Mouse (Mus musculus) c-Kit-negative CD71-positive TER-119-positive erythroid progenitor cells, embryonic 14.5 days (primary cell): Measurements from ENCODE around the gene Tmem189.
"Not testable (repeated sequence)": the region's sequence is repeated elsewhere in the genome, so short reads cannot be mapped to it uniquely, and the experiment has no call there.

Experiments used
- DNase-seq: peaks from one replicate; pipeline ENCODE4 v3.0.0-alpha.2; 2013; ENCODE audit warnings: low read depth, low spot score

Gene Tmem189

DNA sequence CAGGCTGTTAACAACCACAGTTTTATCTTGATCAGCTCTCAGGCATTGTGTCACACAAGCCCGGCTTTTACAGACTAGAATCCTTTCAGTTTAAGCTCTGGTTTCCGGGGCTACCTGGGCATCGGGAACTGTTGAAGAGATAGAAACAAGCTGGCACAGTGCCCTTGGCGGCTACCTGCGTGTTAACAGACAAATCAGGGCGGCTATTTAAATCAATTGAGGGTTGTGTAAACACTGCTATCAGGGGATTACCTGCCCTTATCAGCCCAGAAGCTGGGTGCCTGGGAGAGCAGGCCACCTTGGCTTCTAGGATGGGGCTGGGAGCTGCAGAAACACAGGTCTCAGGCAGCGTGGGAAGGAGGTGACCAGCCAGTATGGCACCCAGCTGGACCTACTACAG lies 36.9 kb downstream of the Tmem189 start:
- DNase-seq: no peak

DNA sequence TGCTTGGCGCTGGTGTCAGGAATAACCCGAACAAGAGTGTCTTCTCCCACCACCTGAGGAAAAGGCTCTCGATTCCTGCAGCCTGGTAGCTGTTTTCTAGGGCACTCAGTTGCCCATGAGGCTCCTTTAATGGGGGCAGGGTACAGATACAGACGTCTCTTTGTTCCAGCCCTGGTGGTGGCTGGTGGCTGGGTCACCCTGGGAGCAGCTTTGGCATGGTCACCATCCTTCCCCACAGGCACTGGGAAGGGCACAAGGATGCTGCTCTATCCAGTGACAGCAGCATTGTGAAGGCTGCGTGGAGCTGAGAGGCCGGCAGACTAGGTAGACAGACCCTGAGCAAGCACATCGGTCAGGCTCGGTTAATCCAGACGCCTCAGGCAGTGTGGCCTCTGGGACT lies 38.0 kb downstream of the Tmem189 start:
- no peak for DNase-seq

DNA sequence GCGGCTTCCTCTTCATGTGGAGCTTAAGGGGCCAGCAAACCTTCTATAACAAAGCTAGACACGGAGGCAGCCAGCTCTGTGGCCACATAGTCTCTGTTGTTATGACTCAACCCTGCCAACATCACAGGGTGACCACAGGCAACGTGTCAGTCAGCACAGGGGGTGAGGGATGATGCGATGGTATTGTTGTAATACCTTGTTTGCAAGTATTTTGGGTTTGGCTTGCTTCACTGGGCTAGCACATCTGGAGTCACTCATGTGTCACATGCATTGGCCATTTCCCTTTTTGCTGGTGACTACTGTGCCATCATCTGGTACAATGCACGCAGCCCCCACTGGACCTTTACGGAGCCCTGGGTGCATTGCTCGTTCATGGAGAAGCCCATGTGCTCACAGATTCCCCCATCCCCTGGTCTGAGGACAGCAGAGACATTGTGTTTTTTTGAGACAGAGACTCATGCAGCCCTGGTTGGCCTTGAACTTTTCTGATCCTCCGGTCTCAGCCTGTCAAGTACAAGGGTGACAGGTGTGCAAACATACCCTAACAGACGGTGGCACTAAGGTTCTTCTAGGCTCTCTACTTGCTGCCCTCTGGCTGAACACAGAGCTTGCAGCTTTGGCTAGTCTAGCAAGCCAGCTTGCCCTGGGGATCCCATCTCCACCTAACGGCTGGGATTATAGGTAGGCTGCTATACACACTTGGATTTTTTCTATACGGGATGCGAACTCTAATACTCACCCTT lies 40.2 kb downstream of the Tmem189 start:
- no peak for DNase-seq

DNA sequence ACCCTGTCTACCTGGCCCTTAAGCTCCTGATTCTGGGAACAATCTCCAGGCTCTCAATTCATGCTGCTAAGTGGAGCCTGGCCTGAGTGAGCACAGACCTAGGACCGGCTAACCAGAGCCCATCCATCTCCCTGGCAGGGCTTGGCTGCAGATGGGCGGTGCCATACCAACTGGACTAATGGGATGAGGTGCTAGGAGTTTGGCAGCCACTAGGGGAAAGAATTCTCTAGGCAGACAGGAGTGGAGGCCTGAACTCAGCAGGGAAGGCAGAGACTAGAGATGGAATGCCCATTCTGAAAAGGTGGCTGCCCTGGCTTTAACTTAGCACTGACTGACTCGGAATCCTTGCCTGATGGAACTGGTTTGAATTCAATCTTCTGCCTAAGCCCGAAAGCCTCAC lies 43.2 kb downstream of the Tmem189 start:
- no peak for DNase-seq

DNA sequence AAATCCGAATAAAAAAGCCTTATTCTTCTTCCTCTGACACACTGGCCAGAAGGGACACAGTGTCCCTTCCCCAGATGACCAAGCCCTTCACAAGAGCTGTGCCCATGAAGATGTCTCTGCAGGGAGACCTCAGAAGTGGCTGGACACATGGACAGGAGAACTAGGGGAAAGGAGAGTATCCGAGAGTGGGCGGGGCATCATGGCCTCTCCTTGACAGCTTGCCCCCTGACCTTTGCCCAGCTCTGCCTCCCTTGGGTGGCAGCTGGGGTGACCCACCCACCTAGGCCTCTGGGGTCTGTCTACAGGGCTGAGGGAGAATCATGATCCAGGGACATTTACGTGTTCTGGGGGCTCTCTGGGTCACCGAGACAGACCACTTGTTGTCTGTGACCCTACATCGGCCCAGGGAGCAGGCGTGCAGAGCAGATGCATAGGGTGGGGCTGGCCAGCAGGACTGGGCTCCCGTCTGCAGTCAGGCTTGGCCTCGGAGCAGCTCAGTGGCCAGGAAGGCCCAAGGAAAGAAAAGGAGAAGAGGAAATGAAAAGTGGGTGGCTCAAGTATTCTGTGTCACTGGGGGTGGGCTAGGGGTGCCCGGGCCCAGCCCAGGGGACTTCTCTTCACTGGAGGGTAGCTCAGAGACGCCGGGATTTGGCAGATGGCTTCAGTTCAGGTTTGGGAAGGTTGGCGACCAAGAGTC lies 46.1 kb downstream of the Tmem189 start:
- not testable (repeated sequence) for DNase-seq

DNA sequence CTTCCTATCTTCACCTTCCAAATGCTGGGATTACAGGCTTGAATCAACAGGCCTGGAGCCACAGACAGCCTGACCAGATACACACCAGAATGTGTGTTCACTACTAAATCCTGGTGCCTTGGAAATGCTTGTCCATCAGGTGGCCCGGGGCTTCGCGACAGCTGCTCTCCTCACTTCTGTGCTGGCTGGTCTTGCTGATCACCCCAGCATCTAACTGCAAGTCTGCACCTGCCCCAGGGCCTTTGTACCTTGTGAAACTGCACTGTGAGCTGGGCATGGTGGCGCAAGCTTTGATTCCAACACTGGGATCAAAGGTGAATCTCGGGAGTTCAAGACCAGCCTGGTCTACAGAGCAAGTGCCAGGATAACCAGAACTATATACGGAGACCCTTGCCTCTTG lies 47.5 kb downstream of the Tmem189 start:
- no peak for DNase-seq

DNA sequence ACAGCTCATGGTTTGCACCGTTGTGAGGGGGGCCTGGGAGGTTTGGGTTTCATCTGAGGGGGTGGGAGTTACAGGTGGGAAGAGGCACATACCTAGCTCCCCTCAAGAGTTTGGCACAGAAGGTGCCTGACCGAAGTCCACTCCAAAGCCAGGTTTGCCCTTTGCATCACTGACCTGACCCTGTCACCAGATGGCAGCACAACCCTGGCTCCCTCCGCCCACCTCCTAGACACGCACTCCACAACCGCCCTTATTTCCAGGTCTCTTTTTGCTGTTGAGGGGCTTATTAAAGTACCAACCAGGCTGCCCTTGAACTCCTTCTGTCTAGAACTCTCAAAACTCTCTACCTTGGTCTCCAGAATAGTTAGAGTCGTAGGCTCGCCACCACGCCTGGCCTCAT lies 48.3 kb downstream of the Tmem189 start:
- no peak for DNase-seq

DNA sequence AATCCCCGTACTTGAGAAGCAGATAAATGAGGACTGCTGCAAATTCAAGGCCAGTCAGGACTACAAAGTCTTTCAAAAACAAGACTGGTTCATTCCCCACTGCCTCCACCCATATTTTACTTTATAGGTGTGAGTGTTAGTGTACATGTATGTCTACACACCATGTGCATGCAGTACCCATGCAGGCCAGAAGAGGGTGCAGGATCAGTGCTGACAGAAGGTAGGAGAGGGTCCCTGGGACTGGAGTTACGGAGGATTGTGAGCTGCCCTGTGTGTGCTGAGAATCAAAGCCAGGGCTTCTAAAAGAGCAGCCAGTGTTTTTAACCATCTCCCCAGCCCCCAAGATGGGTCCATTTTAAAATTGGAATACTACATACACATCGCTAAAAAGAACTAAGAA lies 49.3 kb downstream of the Tmem189 start:
- no peak for DNase-seq

DNA sequence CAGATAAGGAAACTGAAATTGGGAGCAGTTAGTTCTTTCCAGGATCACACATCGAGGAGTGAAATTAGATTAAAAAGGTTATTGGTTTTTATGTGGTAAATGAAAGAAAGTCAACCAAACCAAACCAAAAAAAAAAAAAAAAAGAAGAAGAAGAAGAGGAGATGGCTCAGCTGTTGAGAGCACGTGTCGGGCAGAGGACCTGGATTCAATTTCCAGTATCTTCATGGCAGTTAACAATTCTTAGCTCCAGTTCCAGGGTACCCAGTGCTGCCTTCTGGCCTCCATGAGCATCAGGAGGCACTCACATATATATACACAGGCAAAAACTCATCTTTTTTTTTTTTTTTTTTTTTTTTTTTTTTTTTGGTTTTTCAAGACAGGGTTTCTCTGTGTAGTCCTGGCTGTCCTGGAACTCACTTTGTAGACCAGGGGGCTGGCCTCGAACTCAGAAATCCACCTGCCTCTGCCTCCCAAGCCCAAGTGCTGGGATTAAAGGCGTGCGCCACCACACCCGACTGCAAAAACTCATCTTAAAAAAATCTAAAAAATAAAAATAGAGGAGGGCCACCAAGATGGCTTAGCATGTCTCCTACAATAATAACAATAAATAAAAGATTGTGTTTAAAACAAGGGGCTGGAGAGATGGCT lies 54.6 kb downstream of the Tmem189 start:
- no peak for DNase-seq

DNA sequence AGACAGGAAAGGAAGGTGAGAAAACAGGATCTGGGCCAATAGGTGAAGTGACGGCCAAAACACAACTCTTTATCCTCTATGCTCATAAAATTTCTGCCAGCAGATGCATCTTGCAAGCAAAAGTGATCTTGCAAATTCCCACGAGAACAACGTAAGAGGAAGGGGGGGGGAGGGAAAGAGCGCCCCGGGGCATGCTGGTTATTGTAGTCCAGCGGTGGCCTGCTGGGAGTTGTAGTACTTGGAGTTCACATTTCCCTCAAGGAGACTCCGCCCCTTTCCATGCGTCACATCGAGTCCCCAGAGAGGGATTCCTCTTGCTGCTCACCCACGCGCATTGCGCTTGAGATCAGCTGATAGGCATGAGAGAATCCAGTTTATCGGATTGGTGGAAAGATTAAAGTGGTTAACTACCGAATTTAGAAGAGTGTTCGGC lies 55.3 kb downstream of the Tmem189 start:
- peak; percentile 99 for DNase-seq

DNA sequence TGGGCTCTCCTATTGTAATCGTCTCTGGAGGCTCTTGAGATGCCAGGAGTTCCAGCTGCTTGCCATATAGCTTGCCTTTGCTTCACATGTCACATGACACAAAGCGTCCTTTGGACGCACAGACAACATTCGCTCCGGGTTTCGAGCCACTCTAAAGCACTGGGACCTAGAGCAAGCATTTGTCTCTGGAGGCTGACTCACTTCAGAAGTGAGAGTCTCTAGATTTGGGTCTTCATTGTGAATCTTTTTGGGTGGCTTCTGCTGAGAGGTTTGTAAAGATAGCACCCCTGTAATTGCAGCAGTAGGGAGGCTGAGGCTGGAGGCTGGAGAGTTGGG lies 56.1 kb downstream of the Tmem189 start:
- DNase-seq: no peak

DNA sequence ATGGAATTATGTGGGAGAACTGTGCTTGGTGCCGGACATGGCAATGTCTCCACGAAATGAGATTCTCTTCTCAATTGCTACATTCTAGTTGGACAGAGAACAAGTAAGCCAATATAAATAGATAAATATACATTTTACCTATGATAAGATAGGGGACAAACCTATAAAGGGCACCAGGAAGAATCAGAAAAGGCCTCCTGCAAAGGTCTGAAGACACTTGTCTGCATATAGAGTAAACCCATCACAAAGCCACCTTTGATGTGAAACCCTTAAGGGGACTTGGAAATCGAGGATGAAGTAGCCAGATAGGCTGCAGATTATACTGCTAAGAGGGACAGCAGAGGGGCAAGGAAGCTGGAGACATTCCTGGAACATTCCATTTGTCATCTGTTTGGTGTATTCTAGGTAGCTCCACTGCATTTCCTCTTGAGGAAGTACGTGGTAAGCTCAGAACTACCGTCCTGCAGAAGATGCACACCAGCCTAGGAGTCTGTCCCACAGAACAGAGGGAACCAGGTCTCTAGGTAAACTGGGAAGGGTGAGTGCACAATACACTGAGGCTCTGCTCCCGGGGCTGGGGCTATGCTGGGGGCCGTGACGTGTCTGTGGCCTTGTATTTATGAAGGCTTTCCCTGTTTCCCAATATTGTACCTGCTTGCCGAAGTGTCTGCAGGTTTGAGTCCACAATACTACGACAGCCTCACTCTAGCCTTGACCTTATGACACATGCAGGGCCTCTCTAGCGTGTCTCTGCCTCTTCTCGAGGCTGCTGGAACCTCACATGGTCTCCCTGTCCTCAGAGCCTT lies 56.7 kb downstream of the Tmem189 start:
- no peak for DNase-seq

DNA sequence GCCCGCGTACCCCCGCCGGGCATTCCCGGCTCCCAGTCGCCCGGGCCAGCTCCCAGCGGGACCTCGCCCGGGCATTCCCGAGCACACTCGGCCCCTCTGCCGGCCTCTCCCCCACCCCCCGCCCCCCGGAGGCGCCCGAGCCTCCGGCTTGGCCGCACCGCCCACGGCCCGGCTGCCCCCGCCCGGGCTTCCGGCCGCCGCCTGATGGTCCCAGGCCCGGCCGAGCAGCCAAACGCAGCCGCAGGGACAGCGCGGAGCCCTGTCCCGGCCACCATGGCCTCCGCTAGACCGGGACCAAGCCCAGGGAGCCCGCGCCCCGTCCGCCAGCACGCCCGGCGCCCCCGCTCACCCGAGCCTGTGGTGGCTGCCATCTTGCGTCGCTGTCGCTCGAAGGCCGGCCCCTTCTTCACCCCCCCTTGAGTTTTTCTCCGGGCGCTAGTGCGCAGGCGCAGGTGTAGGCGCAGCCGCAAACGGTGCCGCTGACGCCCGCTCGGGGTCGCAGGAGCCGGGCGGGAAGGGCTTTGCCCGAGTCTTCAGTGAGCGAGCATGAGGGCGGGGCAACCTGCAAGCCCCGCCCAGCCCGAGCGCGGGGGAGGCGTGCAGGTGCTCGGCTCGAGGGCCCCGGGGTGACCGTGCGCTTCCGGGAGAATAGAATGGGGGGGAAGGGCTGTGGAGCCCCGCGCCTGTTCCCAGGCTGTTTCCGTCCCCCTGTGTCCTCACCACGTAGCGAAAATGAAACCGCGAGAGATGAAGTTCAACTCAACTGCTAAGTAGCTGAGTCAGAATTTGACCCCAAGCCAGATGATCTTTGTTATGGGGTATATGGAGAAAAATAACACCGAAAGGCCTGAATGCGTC lies 57.8 kb downstream of the Tmem189 start, which contains the start of gene Ube2v1:
Gene Ube2v1 (minus strand): TSS at position 505 of the 858 bp plus-strand sequence.
- peak; percentile 92 for DNase-seq

DNA sequence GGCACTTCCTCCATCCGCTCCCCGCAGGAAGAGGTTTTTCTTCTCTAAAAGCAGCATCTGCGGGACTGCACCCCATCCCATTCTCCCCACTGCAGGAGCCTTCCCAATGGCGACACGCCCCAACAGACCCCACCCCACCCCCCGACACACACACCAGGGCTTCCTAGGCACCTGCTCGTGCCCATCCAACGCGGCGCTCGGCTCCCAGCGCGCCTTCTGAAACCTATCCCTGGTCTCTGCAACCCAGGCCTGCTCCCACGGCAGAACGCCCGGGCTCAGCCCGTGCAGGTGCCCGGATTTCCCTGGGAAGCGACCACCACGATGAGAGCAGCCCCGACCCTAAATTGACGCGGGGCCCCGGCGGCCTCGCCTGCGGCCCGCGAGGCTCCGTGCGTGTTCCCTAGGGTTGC lies 58.4 kb downstream of the Tmem189 start:
- DNase-seq: no peak

DNA sequence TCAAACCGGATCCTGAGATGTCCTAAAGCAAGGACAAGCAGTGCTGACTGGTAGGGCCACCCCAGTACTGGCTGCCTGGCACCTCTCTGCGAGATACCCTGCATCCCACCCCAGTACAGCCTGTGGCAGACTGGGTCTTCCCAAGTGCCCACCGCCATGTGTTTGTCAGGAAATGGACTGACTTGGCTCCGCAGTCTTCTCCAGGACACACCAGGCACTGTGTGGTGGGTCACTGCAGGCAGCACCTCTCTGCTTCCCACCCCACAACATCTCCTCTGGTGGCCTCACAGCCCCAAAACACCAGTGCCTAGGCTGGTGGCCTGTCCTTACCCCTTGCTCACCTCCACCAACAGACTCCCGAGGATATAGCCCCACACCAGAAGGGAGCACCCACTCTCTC lies 59.2 kb downstream of the Tmem189 start:
- no peak for DNase-seq

DNA sequence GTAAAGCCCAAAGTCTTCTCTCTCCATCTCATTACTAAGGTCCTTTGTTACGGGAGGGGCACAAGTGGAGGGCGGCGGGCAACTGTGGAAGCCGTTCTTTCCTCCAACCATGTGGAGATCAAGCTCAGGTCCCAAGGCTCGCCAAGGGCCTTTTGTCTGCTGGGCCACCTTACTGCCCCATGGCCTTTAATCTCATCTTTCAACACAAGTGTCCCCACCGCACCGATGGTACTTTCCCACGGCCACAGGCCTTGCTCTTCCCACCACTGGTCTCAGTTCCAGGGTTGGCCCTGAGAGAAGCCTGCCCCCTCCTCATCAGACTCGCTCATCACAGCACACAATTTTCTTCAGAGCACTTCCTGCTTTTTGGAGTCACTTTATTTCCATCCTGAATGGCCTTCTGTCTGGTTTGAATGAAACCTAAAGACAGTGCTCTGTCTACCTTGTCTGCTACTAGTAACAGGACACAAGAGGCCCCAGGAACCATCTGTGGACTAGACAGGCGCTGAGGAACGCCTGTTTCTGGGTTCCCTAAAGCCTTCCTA lies 59.9 kb downstream of the Tmem189 start:
- DNase-seq: peak; percentile 38

DNA sequence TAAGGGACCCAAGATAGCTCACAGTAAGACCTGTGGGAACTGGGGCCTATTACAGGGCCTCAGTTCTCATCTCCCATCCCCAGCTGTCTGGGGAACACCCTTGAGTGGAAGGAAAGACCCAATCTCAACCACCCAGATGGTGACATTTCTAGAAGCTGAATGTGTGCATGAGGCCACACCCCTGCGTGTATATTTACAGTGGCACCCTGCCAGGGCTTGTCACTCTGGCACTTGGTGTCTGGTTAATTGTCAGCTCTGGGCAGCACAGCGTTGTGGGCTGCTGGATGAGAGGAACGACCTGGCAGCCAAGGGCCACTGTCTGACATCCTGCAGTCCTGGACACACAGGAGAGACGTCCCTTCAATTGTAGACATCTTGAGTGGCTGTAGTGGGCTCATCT lies 60.8 kb downstream of the Tmem189 start:
- DNase-seq: peak; percentile 97

DNA sequence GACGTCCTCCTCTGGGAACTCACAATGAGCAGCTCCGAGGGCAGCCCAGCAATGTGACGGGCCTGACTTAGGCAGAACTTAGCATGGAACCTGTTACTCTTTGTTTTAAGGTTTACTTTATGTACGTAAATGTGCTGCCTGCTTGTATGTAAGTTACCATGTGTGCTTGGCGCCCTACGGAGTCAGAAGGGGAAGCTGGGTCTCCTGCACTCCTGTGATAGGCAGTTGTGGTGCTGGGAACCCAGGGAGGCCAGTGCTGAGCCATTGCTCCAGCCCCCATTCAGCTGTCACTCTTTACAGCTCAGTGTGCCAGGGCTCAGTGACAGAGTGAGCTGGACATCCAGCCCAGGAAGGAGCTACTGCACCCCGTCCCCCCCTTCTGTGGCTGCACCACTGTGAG lies 62.6 kb downstream of the Tmem189 start:
- no peak for DNase-seq

DNA sequence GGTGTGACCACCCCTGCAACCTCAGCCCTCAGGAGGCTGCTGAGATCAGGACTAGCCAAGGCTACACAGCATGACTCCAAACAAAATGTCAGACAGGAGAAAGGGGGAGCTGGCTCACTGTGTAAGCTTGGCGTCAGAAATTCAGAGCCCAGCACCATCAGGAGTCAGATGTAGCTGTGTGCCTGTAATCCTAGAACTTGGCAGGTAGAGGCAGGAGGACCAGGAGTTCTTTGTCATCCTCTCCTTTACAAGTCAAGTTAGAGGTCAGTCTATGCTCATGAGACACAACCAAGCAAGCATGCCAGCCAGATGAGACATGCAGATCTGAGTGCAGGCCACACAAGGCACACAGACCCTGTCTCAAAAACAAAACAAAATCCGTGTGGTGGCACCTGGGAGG lies 64.0 kb downstream of the Tmem189 start:
- DNase-seq: no peak

DNA sequence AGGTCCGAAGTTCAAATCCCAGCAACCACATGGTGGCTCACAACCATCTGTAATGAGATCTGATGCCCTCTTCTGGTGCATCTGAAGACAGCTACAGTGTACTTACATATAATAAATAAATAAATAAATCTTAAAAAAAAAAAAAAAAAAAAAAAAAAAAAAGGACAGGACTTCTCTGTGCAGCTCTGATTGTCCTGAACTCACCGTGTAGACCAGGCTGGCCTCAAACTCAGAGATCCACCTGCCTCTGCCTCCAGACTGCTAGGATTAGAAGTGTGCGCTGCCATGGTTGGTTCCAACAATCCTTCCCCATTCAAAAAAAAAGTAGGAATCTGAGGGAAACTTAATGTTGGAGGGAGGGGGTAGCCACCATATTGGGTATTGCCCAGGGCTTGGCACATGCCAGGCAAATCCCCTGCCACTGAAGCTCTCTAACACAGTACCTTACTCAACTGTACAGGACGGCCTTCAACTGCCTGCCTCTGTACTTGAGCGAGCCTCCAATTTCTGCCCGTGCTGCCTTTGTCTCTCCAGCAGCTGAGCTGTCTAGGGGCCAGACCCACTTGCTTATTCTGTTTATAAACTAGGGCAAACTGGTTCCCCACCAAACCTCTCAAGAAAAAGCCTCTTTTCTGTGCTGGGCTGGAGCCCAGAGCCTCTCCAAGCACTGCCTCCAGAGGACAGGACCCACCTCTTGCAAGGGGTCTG lies 65.1 kb downstream of the Tmem189 start:
- DNase-seq: no peak
